Mouse (Mus musculus) CH12.LX (cell line): ENCODE data around the gene Atf4. TPM values are rescaled to one million over a fixed set of nuclear protein-coding genes. Genes with fewer than 3 reads are reported as not detected.

Source experiments
- DNase-seq: peaks from one replicate; pipeline ENCODE4 v3.0.0-alpha.2; 2013; ENCODE audit errors: extremely low read depth
- H3K27ac ChIP-seq: 2 replicates; pipeline ENCODE4 v1.5.1; 2012; ENCODE audit warnings: low read depth, mild to moderate bottlenecking, control low read depth, moderate library complexity; ENCODE audit not compliant: insufficient read depth
- H3K27me3 ChIP-seq: replicated peaks from 2 replicates; pipeline ENCODE3; 2012; ENCODE audit warnings: inconsistent platforms
- H3K36me3 ChIP-seq, 2 experiments: replicated peaks in 1 of 2; 2 replicates each; pipeline versions ENCODE3 to v1.6.1; 2012; ENCODE audit warnings: inconsistent platforms in 1 of 2, low read length in 1 of 2, mild to moderate bottlenecking in 1 of 2, mixed read lengths in 1 of 2, moderate library complexity in 1 of 2; ENCODE audit not compliant: control insufficient read depth in 1 of 2, insufficient read depth in 1 of 2
- H3K4me1 ChIP-seq, 2 experiments: 2 replicates each; pipeline ENCODE4 v1.6.1; 2012; ENCODE audit warnings: inconsistent platforms in 1 of 2, moderate library complexity in 1 of 2; ENCODE audit not compliant: insufficient read depth in 2 of 2, control insufficient read depth in 1 of 2
- H3K4me2 ChIP-seq: 2 replicates; pipeline ENCODE4 v1.6.1; 2012; ENCODE audit warnings: low read depth, mild to moderate bottlenecking, control low read depth; ENCODE audit not compliant: poor library complexity, insufficient read depth, severe bottlenecking
- H3K4me3 ChIP-seq, 3 experiments: fragments of 150-350 bp in 1 of 3; sonication (generic) in 1 of 3; replicated peaks in 1 of 3; 2 replicates each; pipeline versions ENCODE3 to v1.5.1; 2011 to 2012; ENCODE audit warnings: low read depth in 2 of 3, low read length in 2 of 3, mild to moderate bottlenecking in 2 of 3, moderate library complexity in 2 of 3, control low read depth in 1 of 3, improper control_type of control experiment in 1 of 3, inconsistent platforms in 1 of 3, mixed read lengths in 1 of 3; ENCODE audit not compliant: poor library complexity in 1 of 3
- H3K79me2 ChIP-seq: replicated peaks from 2 replicates; pipeline ENCODE4 v1.6.1; 2012; ENCODE audit warnings: mild to moderate bottlenecking, moderate library complexity; ENCODE audit not compliant: control insufficient read depth, poor library complexity, insufficient read depth, severe bottlenecking; ENCODE audit errors: extremely low read depth
- H3K9ac ChIP-seq: 2 replicates; pipeline ENCODE4 v1.6.1; 2012; ENCODE audit warnings: low read depth, mild to moderate bottlenecking, control low read depth, moderate library complexity; ENCODE audit not compliant: insufficient read depth
- H3K9me3 ChIP-seq: replicated peaks from 2 replicates; pipeline ENCODE3; 2012; ENCODE audit warnings: low read length, inconsistent platforms, mixed read lengths
- CTCF ChIP-seq, 2 experiments: IDR thresholded peaks in 1 of 2; conservative IDR thresholded peaks in 1 of 2; 2 replicates each; pipeline ENCODE4 v1.5.1; 2011 to 2012; ENCODE audit warnings: low read depth in 2 of 2, low read length in 2 of 2, improper control_type of control experiment in 1 of 2, inconsistent platforms in 1 of 2, mild to moderate bottlenecking in 1 of 2, moderate library complexity in 1 of 2
- ELF1 ChIP-seq: IDR thresholded peaks from 2 replicates; pipeline ENCODE4 v1.6.1; 2014; ENCODE audit warnings: low read depth, mild to moderate bottlenecking, inconsistent platforms, low read length, improper control_type of control experiment
- GABPA ChIP-seq: IDR thresholded peaks from 2 replicates; pipeline ENCODE4 v1.6.1; 2012; ENCODE audit warnings: low read depth, low read length, improper control_type of control experiment, inconsistent platforms; ENCODE audit not compliant: insufficient replicate concordance
- MAX ChIP-seq: IDR thresholded peaks from 2 replicates; pipeline ENCODE4 v1.6.1; 2011; ENCODE audit warnings: low read length, improper control_type of control experiment
- MXI1 ChIP-seq: IDR thresholded peaks from 2 replicates; pipeline ENCODE4 v1.6.1; 2011; ENCODE audit warnings: mild to moderate bottlenecking, low read depth, low read length, improper control_type of control experiment
- MYC ChIP-seq: IDR thresholded peaks from 2 replicates; pipeline ENCODE4 v1.6.1; 2011; ENCODE audit warnings: low read depth, mild to moderate bottlenecking, improper control_type of control experiment, low read length
- NELFE ChIP-seq: IDR thresholded peaks from 2 replicates; pipeline ENCODE4 v1.6.1; 2011; ENCODE audit warnings: low read depth, low read length, improper control_type of control experiment
- NRF1 ChIP-seq: IDR thresholded peaks from 2 replicates; pipeline ENCODE4 v1.6.1; 2014; ENCODE audit warnings: low read depth, mild to moderate bottlenecking, inconsistent platforms, low read length, improper control_type of control experiment, moderate library complexity
- RAD21 ChIP-seq: IDR thresholded peaks from 2 replicates; pipeline ENCODE4 v1.6.1; 2011; ENCODE audit warnings: low read depth, mild to moderate bottlenecking, low read length, improper control_type of control experiment, moderate library complexity
- RCOR1 ChIP-seq: conservative IDR thresholded peaks from 2 replicates; pipeline ENCODE4 v1.6.1; 2012; ENCODE audit warnings: low read depth, mild to moderate bottlenecking, inconsistent platforms, low read length, improper control_type of control experiment
- SMC3 ChIP-seq: IDR thresholded peaks from 2 replicates; pipeline ENCODE4 v1.6.1; 2011; ENCODE audit warnings: low read depth, low read length, improper control_type of control experiment
- UBTF ChIP-seq: IDR thresholded peaks from 2 replicates; pipeline ENCODE4 v1.6.1; 2012; ENCODE audit warnings: low read depth, mild to moderate bottlenecking, inconsistent platforms, low read length, improper control_type of control experiment, moderate library complexity
- USF1 ChIP-seq: IDR thresholded peaks from 2 replicates; pipeline ENCODE4 v1.6.1; 2014; ENCODE audit warnings: low read depth, mild to moderate bottlenecking, inconsistent platforms, low read length, improper control_type of control experiment
- ZKSCAN1 ChIP-seq: IDR thresholded peaks from 2 replicates; pipeline ENCODE4 v1.6.1; 2012; ENCODE audit warnings: low read depth, inconsistent platforms, low read length, improper control_type of control experiment, borderline replicate concordance
- ZNF384 ChIP-seq: IDR thresholded peaks from 2 replicates; pipeline ENCODE4 v1.6.1; 2012; ENCODE audit warnings: low read depth, low read length, improper control_type of control experiment, inconsistent platforms
- dilution Hi-C: fragments of 300-500 bp; cut with MboI; formaldehyde crosslinking; loops from 2 replicates; pipeline ENCODE4 v1.14.3; 2020; ENCODE audit warnings: low sequenced_read_pairs; ENCODE audit not compliant: extremely low pct_unique_long_range_greater_than_20kb, extremely low pct_ligation_motif_present
- in situ Hi-C: fragments of 300-500 bp; cut with MboI; formaldehyde crosslinking; loops from 3 replicates; pipeline ENCODE4 v1.14.3; 2019; ENCODE audit warnings: low sequenced_read_pairs, low pct_ligation_motif_present, low pct_unique_long_range_greater_than_20kb, mixed read lengths
- polyA plus RNA-seq: library from polyadenylated mRNA; unstranded; fragments of >175 nt; gene quantifications from 2 replicates; pipeline ENCODE4 v1.2.1, GENCODE M21; 2012; ENCODE audit warnings: low read depth; ENCODE audit not compliant: insufficient read length
- total RNA-seq, 2 experiments: library from RNA; depleted of rRNA; stranded (reverse); fragments of 300-350 nt in 1 of 2; fragments of >200 nt in 1 of 2; gene quantifications; 2 replicates each; pipeline ENCODE4 v1.2.3; 2012 to 2014

Atf4 gene
- total and polyA plus RNA-seq, 3 experiments, result 357 to 819 (median 486) TPM

GRCm38 (mm10) chr15:80263610-80264575 is 8.9 kb downstream of the Atf4 start, which contains the start of gene Rps19bp1 (continued):
- TF ChIP-seq RCOR1 (no peak; the same call in 1 of the 2 replicates), USF1 (no peak), MAX (peak; percentile 66), NELFE (peak; percentile 76), UBTF (no peak), CTCF (conservative IDR thresholded peaks at IDR 0.05 in 1 of 2, IDR thresholded peaks at IDR 0.05 in 1 of 2; ENCODE audit: low read depth in 2 of 2, low read length in 2 of 2) (no peak), ZNF384 (peak; percentile 42; the same call in 1 of the 2 replicates), MXI1 (peak; percentile 97), ZKSCAN1 (no peak), GABPA (peak; percentile 46; the same call in 1 of the 2 replicates)

- Histone ChIP-seq H3K4me3 (no peak overlapping the region), H3K9ac (no peak overlapping the region), H3K27ac (no peak overlapping the region), H3K4me1 (peaks cover 6 to 20% of the 10 kb centered on the region in 2 experiments; a peak in 3 of 4 replicates), H3K79me2 (peaks cover 16% of the 10 kb centered on the region), H3K36me3 (peaks cover 0 to 15% of the 10 kb centered on the region in 2 experiments), H3K4me2 (no peak overlapping the region), H3K9me3 (peaks cover 22% of the 10 kb centered on the region), H3K27me3 (peaks cover 12% of the 10 kb centered on the region)
- dilution Hi-C loops (no loop called here), in situ Hi-C loops (loop anchor here (5.0 to 25.0 kb wide), 3 partner anchors 369 to 696 kb away; no protein-coding TSS in a partner anchor)
- peak; percentile 85 for DNase-seq
- TF ChIP-seq MYC (peak; percentile 70; the same call in 1 of the 2 replicates), ELF1 (peak; percentile 65; the same call in 1 of the 2 replicates), SMC3 (peak; percentile 73), CTCF (conservative IDR thresholded peaks at IDR 0.05 in 1 of 2, IDR thresholded peaks at IDR 0.05 in 1 of 2; ENCODE audit: low read depth in 2 of 2, low read length in 2 of 2) (peak; percentile 79 to 92), MAX (peak; percentile 77; the same call in 1 of the 2 replicates), ZKSCAN1 (no peak), NRF1 (no peak), RAD21 (peak; percentile 94)
Observed at GRCm38 (mm10) chr15:80266281-80266680, 11.3 kb downstream of the Atf4 start.
